Comparison of ENCODE assay signal across 31 mouse cellular contexts in genomic region chr11:72531144-72531543, GRCm38 (mm10). TPM values are rescaled to one million over a fixed set of nuclear protein-coding genes. Genes with fewer than 3 reads are reported as not detected.
"Had no signal": no experiment of that assay in that cellular context is flagged by ENCODE, and none has a peak within 500 bp of the region (broad histone marks: within the 10 kb centered on the region; RNA-seq: fewer than 3 reads in every experiment).

No protein-coding gene starts in this region.

- H3K36me3 ChIP-seq: limb, embryonic 10.5 days; limb, embryonic 12.5 days; limb, embryonic 13.5 days; limb, embryonic 15.5 days; liver, embryonic 12.5 days; liver, embryonic 13.5 days; liver, embryonic 15.5 days; lung, embryonic 15.5 days; midbrain, embryonic 10.5 days; midbrain, embryonic 12.5 days; midbrain, embryonic 13.5 days; midbrain, embryonic 15.5 days had no signal

- DNase-seq: liver; liver, embryonic 13.5 days; liver, postnatal 0 days; lung, adult 18-20 months; lung, adult 2 months; lung, postnatal 10 days; lung, postnatal 14 days; lung, postnatal 36 days; lung, postnatal 4 days; midbrain, embryonic 14.5 days had no signal

- H3K4me3 ChIP-seq: limb, embryonic 10.5 days; limb, embryonic 12.5 days; limb, embryonic 13.5 days; limb, embryonic 15.5 days; liver, embryonic 12.5 days; liver, embryonic 13.5 days; liver, embryonic 15.5 days; lung, embryonic 15.5 days; megakaryocyte, embryonic 14.5 days; midbrain, embryonic 10.5 days; midbrain, embryonic 12.5 days; midbrain, embryonic 13.5 days; midbrain, embryonic 15.5 days; myocyte had no signal

- H3K4me2 ChIP-seq: limb, embryonic 12.5 days; limb, embryonic 13.5 days; limb, embryonic 15.5 days; liver, embryonic 11.5 days; liver, embryonic 12.5 days; liver, embryonic 13.5 days; liver, embryonic 15.5 days; lung, embryonic 14.5 days; lung, embryonic 15.5 days; midbrain, embryonic 11.5 days; midbrain, embryonic 12.5 days; midbrain, embryonic 13.5 days; midbrain, embryonic 15.5 days had no signal

- H3K27ac ChIP-seq: limb, embryonic 10.5 days; limb, embryonic 12.5 days; limb, embryonic 13.5 days; limb, embryonic 15.5 days; liver, embryonic 12.5 days; liver, embryonic 13.5 days; liver, embryonic 14.5 days; liver, embryonic 15.5 days; lung, embryonic 15.5 days; macrophage; midbrain, embryonic 10.5 days; midbrain, embryonic 12.5 days; midbrain, embryonic 13.5 days; midbrain, embryonic 15.5 days had no signal

- H3K9me3 ChIP-seq: limb, embryonic 10.5 days; limb, embryonic 12.5 days; limb, embryonic 13.5 days; limb, embryonic 15.5 days; liver, embryonic 13.5 days; liver, embryonic 15.5 days; lung, embryonic 15.5 days; midbrain, embryonic 10.5 days; midbrain, embryonic 12.5 days; midbrain, embryonic 13.5 days; midbrain, embryonic 15.5 days had no signal

- H3K9ac ChIP-seq: limb, embryonic 12.5 days; limb, embryonic 13.5 days; limb, embryonic 15.5 days; liver, embryonic 12.5 days; liver, embryonic 13.5 days; liver, embryonic 14.5 days; liver, embryonic 15.5 days; liver, postnatal 0 days; lung, embryonic 14.5 days; lung, embryonic 15.5 days; midbrain, embryonic 12.5 days; midbrain, embryonic 13.5 days; midbrain, embryonic 15.5 days had no signal

- ATAC-seq: liver, embryonic 12.5 days; lung, postnatal 0 days; midbrain, embryonic 13.5 days; midbrain, embryonic 15.5 days; midbrain, embryonic 16.5 days had no signal

- H3K27me3 ChIP-seq: limb, embryonic 12.5 days; limb, embryonic 13.5 days; limb, embryonic 15.5 days; liver, embryonic 12.5 days; liver, embryonic 13.5 days; liver, embryonic 15.5 days; lung, embryonic 15.5 days; midbrain, embryonic 12.5 days; midbrain, embryonic 13.5 days; midbrain, embryonic 15.5 days had no signal

- H3K4me1 ChIP-seq: limb, embryonic 10.5 days; limb, embryonic 12.5 days; limb, embryonic 13.5 days; limb, embryonic 15.5 days; liver, embryonic 12.5 days; liver, embryonic 13.5 days; liver, embryonic 15.5 days; lung, embryonic 15.5 days; midbrain, embryonic 10.5 days; midbrain, embryonic 12.5 days; midbrain, embryonic 13.5 days; midbrain, embryonic 15.5 days had no signal

RNA-seq across cellular contexts. Expression of gene Spns3, which starts 19.2 kb away (rescaled TPM):
- polyA plus RNA-seq: limb, embryonic 12.5 days; lung, embryonic 14.5 days; macrophage; midbrain, embryonic 10.5 days; midbrain, embryonic 11.5 days; midbrain, embryonic 13.5 days; midbrain, embryonic 14.5 days; midbrain, embryonic 15.5 days; midbrain, embryonic 16.5 days; midbrain, postnatal 0 days had no signal

RNA-seq across cellular contexts. Expression of gene Spns2, which starts 41.4 kb away (rescaled TPM):
- polyA plus RNA-seq: macrophage had no signal
